Mouse (Mus musculus) limb, embryonic 14.5 days (tissue): ENCODE measurements around the gene Siae. TPM values are rescaled to one million over a fixed set of nuclear protein-coding genes. Genes with fewer than 3 reads are reported as not detected.

ENCODE experiments used
- ATAC-seq: fragments of 200-750 bp; cut with Nextera tagmentation; 2 replicates; pipeline ENCODE4 v1.8.0; 2017; ENCODE audit warnings: low read depth, moderate number of reproducible peaks, moderate TSS enrichment; ENCODE audit not compliant: low FRiP score
- DNase-seq: peaks from one replicate; pipeline ENCODE4 v3.0.0-alpha.2; 2015; ENCODE audit warnings: low spot score
- H3K27ac ChIP-seq: fragments of 300-500 bp; sonication (generic); replicated peaks from 2 replicates; pipeline ENCODE4 v1.5.1; 2014; ENCODE audit warnings: low read depth, mild to moderate bottlenecking, low read length, moderate library complexity, mixed read lengths
- H3K27me3 ChIP-seq: fragments of 300-500 bp; sonication (generic); 2 replicates; pipeline ENCODE4 v1.6.1; 2014; ENCODE audit warnings: low read length, mixed read lengths; ENCODE audit not compliant: control insufficient read depth, insufficient read depth
- H3K36me3 ChIP-seq: fragments of 300-500 bp; sonication (generic); 2 replicates; pipeline ENCODE4 v1.6.1; 2014; ENCODE audit warnings: mild to moderate bottlenecking, low read length, moderate library complexity, mixed read lengths; ENCODE audit not compliant: control insufficient read depth, insufficient read depth
- H3K4me1 ChIP-seq: fragments of 300-500 bp; sonication (generic); 2 replicates; pipeline ENCODE4 v1.6.1; 2014; ENCODE audit warnings: antibody characterized with exemption, low read length, mixed read lengths; ENCODE audit not compliant: control insufficient read depth, insufficient read depth
- H3K4me2 ChIP-seq: fragments of 300-500 bp; sonication (generic); replicated peaks from 2 replicates; pipeline ENCODE4 v1.6.1; 2014; ENCODE audit warnings: low read depth, mild to moderate bottlenecking, low read length, moderate library complexity; ENCODE audit not compliant: severe bottlenecking
- H3K4me3 ChIP-seq: fragments of 300-500 bp; sonication (generic); replicated peaks from 2 replicates; pipeline ENCODE4 v1.5.1; 2014; ENCODE audit warnings: low read length
- H3K9ac ChIP-seq: fragments of 300-500 bp; sonication (generic); 2 replicates; pipeline ENCODE4 v1.6.1; 2014; ENCODE audit warnings: mild to moderate bottlenecking, low read depth, low read length, moderate library complexity; ENCODE audit not compliant: severe bottlenecking
- H3K9me3 ChIP-seq: fragments of 300-500 bp; sonication (generic); 2 replicates; pipeline ENCODE4 v1.6.1; 2016; ENCODE audit warnings: low read length; ENCODE audit not compliant: control insufficient read depth
- POLR2A ChIP-seq: fragments of 200-500 bp; IDR thresholded peaks from 2 replicates; pipeline ENCODE4 v1.8.0; 2012; ENCODE audit warnings: inconsistent platforms, mild to moderate bottlenecking, moderate library complexity, borderline replicate concordance; ENCODE audit not compliant: insufficient read depth, insufficient read length; ENCODE audit errors: extremely low read depth
- WGBS: fragments of 180-500 bp; shearing (Covaris S2); extraction: QIAGEN DNeasy Blood & Tissue Kit; methylation state at CpG from one replicate; pipeline ENCODE4 v1.1.7; 2014; 5-methylcytosine and 5-hydroxymethylcytosine counted together
- polyA plus RNA-seq, 2 experiments: library from polyadenylated mRNA; depleted of rRNA in 1 of 2; stranded (reverse) in 1 of 2; unstranded in 1 of 2; fragments of >200 nt; fragmentation: Nextera tagmentation in 1 of 2; extraction: Ambion mirVana in 1 of 2; gene quantifications; 2 replicates each; pipeline versions ENCODE4 v1.2.1 to v1.2.3; 2012 to 2014

Gene Siae
- polyA plus RNA-seq, 2 experiments: 8.1 to 9.4 TPM

DNA sequence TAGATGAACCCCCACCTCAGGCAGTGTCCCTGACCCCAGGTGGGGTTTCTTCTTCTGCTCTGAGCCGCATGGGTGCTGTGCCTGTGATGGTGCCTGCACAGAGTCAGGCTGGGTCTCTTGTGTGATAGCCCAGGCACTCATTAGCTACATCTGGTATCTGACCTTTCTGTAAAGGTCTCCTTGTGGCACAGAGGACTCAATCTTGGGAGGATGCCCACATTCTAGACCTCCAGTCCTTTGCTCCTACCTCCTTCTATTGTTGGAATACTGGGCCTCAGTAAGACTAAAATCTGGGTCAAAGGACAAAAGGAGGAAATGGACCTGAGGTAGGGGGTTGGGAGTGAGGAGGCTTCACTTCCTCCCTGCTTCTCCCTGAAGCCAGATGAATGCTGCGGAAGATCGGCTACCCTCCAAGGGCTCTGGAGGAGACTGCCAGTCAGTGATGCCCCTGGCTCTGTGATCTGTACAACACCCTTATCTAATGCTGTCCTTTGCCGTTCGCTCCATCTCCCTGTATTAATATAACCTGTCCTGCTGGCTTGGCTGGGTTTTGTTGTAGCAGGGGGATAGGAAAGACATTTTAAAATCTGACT, 17.7 kb upstream of the Siae start:
- no peak overlapping the region for H3K9ac ChIP-seq
- no peaks in the 10 kb centered on the region for H3K9me3 ChIP-seq
- DNase-seq: no peak
- no peak for TF ChIP-seq POLR2A
- H3K4me1 ChIP-seq: no peaks in the 10 kb centered on the region
- H3K27ac ChIP-seq: no peak overlapping the region
- 68% methylated on average over 5 of the region's 5 CpGs for WGBS
- H3K4me3 ChIP-seq: no peak overlapping the region
- no peaks in the 10 kb centered on the region for H3K36me3 ChIP-seq
- no peak for ATAC-seq
- H3K4me2 ChIP-seq: no peak overlapping the region
- peaks cover 2% of the 10 kb centered on the region; the same call in 1 of the 2 replicates for H3K27me3 ChIP-seq

DNA sequence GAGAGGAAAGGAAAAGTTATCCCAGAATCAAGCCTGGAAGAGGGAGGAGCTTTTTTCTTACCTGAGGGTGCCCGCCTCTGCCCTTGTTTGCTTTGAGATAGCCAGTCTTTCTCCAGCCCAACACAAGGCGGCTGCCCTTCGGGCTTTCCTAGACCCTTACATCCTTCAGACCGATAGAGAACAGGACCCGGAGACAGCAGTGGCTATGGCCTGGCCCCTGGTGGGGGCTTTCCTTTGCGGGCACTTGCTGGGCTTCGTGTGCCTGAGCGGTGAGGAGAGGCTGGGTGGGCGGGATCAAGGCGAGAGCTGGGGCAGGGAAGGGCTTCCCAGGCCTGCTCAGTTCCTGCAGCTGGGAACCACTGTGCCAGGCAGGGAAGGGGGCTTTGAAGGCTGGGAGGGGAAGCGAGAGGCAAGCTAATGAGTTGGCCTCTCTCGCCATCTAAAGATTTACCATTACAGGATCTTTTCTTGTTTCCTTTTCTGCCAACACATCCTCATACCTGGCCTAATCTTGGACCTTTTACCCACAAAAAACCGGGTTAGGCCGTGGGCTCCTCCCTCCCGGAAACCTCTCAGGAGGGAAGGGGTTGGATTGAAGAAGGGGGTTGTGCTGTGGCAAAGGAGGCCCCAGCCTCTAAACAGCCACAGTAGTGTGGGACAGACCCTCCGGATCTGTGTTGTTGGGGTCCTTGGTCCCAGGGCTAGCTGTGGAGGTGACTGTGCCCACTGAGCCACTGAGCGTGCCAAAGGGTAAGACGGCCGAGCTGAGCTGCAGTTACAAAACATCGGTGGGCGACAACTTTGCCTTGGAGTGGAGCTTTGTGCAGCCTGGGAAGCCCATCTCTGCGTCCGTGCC, 16.1 kb upstream of the Siae start, which contains the start of gene Vsig2:
Gene Vsig2 (plus strand): TSS at position 86 of the 856 bp plus-strand sequence.
- no peaks in the 10 kb centered on the region for H3K27me3 ChIP-seq
- no peak within 1 kb of the TSS for H3K4me2 ChIP-seq
- no peaks in the 10 kb centered on the region for H3K4me1 ChIP-seq
- no peak for DNase-seq
- TF ChIP-seq POLR2A: no peak
- no peak within 1 kb of the TSS for H3K27ac ChIP-seq
- no peak within 1 kb of the TSS for H3K4me3 ChIP-seq
- H3K9ac ChIP-seq: no peak within 1 kb of the TSS
- WGBS: 48% methylated on average over 23 of the region's 23 CpGs
- no peaks in the 10 kb centered on the region for H3K36me3 ChIP-seq
- no peak for ATAC-seq
- no peaks in the 10 kb centered on the region for H3K9me3 ChIP-seq

DNA sequence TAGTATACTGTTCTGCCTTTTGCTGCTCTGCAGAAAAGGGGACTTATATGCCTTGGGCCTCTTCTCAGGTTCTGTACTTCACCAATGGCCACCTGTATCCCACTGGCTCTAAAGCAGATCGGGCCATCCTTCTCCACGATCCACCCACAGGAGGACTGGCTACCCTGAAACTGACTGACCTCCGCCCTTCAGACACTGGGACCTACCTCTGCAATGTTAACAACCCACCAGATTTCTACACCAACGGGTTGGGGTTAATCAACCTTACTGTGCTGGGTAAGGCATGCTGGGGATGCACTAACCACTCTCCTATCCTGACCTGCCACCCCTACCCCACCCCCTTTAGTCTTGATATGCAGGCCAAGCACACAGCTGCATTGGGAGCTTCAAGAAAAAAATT, 15.3 kb upstream of the Siae start:
- Histone ChIP-seq H3K4me1 (0 out of 2 replicates have a peak, but pooled peaks cover 5% of the 10 kb centered on the region), H3K27ac (no peak overlapping the region), H3K4me2 (no peak overlapping the region), H3K36me3 (no peaks in the 10 kb centered on the region), H3K9me3 (no peaks in the 10 kb centered on the region), H3K9ac (no peak overlapping the region), H3K27me3 (peaks cover 5% of the 10 kb centered on the region), H3K4me3 (no peak overlapping the region)
- 88% methylated on average over 4 of the region's 4 CpGs for WGBS
- TF ChIP-seq POLR2A: no peak
- ATAC-seq (no peak), DNase-seq (no peak)

DNA sequence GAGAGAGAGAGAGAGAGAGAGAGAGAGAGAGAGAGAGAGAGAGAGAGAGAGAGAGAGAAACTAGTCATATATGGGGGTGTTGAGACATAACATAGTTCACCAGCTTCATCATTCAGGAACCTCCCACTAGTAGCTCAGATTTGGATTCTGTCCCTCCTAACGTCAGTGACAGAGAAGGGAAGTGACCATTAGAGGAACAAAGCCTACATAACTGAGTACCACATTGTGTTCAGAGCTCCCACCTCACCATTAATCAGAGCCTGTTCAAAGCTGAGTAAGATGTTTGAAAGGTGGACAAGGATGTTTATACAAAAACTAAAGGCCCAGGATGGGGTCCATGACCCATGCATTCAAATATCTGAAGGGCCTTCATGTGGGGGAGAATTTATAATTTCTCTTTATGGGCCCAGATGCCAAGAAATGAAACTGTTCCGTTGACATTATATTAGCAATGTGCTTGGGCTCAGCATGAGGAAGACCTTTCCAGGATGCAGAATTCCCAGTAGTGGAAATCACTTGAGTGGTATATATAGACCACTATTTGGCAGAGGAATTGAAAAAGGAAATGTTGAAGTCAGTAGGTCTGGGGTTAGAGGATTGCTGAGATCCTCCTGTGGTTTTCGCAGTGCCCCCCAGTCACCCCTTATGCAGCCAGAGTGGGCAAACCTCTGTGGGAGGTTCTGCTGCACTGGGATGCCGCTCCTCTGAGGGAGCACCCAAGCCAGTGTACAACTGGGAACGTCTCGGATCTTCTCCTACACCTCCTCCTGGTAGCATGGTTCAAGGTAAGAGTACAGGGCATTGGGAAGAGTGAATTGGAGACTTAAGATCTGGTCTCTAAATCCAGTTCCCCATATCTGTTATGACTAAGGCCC, 14.6 kb upstream of the Siae start:
- no peak overlapping the region for H3K4me3 ChIP-seq
- no peak overlapping the region for H3K9ac ChIP-seq
- H3K36me3 ChIP-seq: no peaks in the 10 kb centered on the region
- WGBS: 80% methylated on average over 6 of the region's 6 CpGs
- DNase-seq (no peak), ATAC-seq (no peak)
- H3K4me2 ChIP-seq: no peak overlapping the region
- H3K27ac ChIP-seq: no peak overlapping the region
- no peaks in the 10 kb centered on the region for H3K9me3 ChIP-seq
- TF ChIP-seq POLR2A: no peak
- 0 out of 2 replicates have a peak, but pooled peaks cover 5% of the 10 kb centered on the region for H3K4me1 ChIP-seq
- H3K27me3 ChIP-seq: peaks cover 12% of the 10 kb centered on the region

DNA sequence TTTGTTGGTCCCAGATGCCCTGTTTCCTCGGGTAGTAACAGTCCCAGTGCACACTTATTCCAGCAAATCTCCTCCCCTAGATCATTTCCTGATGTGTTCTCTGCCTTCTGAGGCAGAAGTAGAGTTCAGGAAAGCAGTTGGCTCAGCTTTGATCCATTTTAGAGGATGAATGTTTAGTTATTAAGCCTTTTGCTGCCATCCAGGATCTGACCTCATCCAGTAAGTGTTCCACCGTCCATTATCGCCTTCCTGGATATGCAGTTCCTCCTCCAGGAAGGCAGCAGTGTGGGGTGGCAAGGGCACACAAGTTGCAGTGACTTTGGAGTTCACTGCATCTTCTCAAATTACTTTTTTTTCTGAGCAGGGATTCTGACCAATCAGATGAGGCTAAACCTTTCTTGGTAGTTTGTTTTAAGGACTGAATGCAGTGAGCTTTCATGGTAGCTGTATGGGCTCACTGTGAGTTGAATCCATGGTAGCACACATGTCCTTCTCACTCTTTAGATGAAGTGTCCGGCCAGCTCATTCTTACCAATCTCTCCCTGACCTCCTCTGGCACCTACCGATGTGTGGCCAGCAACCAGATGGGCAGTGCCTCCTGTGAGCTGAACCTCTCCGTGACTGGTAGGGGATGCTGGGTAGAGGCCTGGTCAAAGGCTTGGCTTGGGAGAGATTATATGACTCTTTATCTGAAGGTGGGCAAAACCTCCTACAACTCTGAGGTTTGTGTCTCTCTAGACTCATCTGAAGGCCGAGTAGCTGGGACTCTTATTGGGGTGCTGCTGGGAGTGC, 13.5 kb upstream of the Siae start:
- no peak; the same call in 1 of the 2 replicates for ATAC-seq
- peaks cover 22% of the 10 kb centered on the region for H3K27me3 ChIP-seq
- 0 out of 2 replicates have a peak, but pooled peaks cover 5% of the 10 kb centered on the region for H3K4me1 ChIP-seq
- no peak overlapping the region for H3K4me3 ChIP-seq
- no peaks in the 10 kb centered on the region for H3K36me3 ChIP-seq
- H3K9me3 ChIP-seq: no peaks in the 10 kb centered on the region
- TF ChIP-seq POLR2A: no peak
- no peak for DNase-seq
- H3K9ac ChIP-seq: no peak overlapping the region
- WGBS: 55% methylated on average over 7 of the region's 7 CpGs
- H3K27ac ChIP-seq: no peak overlapping the region
- no peak overlapping the region for H3K4me2 ChIP-seq
